Mouse (Mus musculus) liver, embryonic 16.5 days (tissue): Measurements from ENCODE around the gene Atxn1. TPM values are rescaled to one million over a fixed set of nuclear protein-coding genes. Genes with fewer than 3 reads are reported as not detected.

Experiments used
- ATAC-seq: fragments of 200-750 bp; cut with Nextera tagmentation; 2 replicates; pipeline ENCODE4 v1.8.0; 2017; ENCODE audit warnings: low read depth, mild to moderate bottlenecking, moderate number of reproducible peaks, moderate library complexity
- H3K27ac ChIP-seq: fragments of 300-500 bp; sonication (generic); 2 replicates; pipeline ENCODE4 v1.5.1; 2014; ENCODE audit warnings: mild to moderate bottlenecking, low read length
- H3K27me3 ChIP-seq: fragments of 300-500 bp; sonication (generic); 2 replicates; pipeline ENCODE4 v1.6.1; 2014; ENCODE audit warnings: low read depth, low read length, mixed read lengths; ENCODE audit not compliant: control insufficient read depth, insufficient read depth
- H3K36me3 ChIP-seq: fragments of 300-500 bp; sonication (generic); 2 replicates; pipeline ENCODE4 v1.6.1; 2014; ENCODE audit warnings: mild to moderate bottlenecking; ENCODE audit not compliant: control insufficient read depth, insufficient read depth
- H3K4me1 ChIP-seq: fragments of 300-500 bp; sonication (generic); 2 replicates; pipeline ENCODE4 v1.6.1; 2014; ENCODE audit warnings: low read depth, low read length, mixed read lengths; ENCODE audit not compliant: control insufficient read depth
- H3K4me2 ChIP-seq: fragments of 300-500 bp; sonication (generic); 2 replicates; pipeline ENCODE4 v1.6.1; 2014; ENCODE audit warnings: low read depth, low read length, mixed read lengths
- H3K4me3 ChIP-seq: fragments of 300-500 bp; sonication (generic); 2 replicates; pipeline ENCODE4 v1.5.1; 2014; ENCODE audit warnings: low read depth, mild to moderate bottlenecking, low read length
- H3K9ac ChIP-seq: fragments of 300-500 bp; sonication (generic); 2 replicates; pipeline ENCODE4 v1.6.1; 2014; ENCODE audit warnings: low read depth, low read length
- H3K9me3 ChIP-seq: fragments of 300-500 bp; sonication (generic); replicated peaks from 2 replicates; pipeline ENCODE4 v1.6.1; 2016; ENCODE audit warnings: low read length; ENCODE audit not compliant: control insufficient read depth
- WGBS: fragments of 180-500 bp; shearing (Covaris S2); extraction: QIAGEN DNeasy Blood & Tissue Kit; methylation state at CpG from one replicate; pipeline ENCODE4 v1.1.7; 2014; ENCODE audit not compliant: insufficient replicate concordance; 5-methylcytosine and 5-hydroxymethylcytosine counted together
- polyA plus RNA-seq: library from polyadenylated mRNA; unstranded; fragments of >200 nt; fragmentation: Nextera tagmentation; extraction: Ambion mirVana; gene quantifications from 2 replicates; pipeline ENCODE4 v1.2.1, GENCODE M21; 2015

The Atxn1 gene
- polyA plus RNA-seq, 1 experiment from 2014 or later, result 3.2 TPM

DNA sequence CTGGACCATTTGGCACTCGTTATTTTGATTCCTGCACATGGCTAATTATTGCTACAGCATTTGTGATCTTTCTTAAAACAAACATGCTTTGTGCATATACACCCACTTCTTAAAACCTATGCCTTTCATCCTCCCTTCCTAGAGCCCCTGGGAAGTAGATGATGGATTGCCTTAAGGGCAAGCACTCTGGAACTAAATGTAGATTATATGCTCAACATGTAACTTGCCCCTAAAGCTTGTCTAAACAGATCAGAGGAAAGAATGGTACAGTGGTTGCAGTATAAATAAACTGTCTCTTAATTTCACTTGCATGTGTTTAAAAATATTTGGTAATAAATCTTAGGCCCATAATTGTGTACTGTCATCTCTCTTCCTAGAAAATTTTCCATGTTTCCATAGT, 370.9 kb downstream of the Atxn1 start:
- no peak for ATAC-seq
- WGBS, result 47% methylated on average over 1 of the region's 1 CpGs
- Histone ChIP-seq H3K9ac (no peak overlapping the region), H3K36me3 (no peaks in the 10 kb centered on the region), H3K27me3 (no peaks in the 10 kb centered on the region), H3K4me2 (no peak overlapping the region), H3K9me3 (no peaks in the 10 kb centered on the region), H3K27ac (no peak overlapping the region), H3K4me1 (no peaks in the 10 kb centered on the region), H3K4me3 (no peak overlapping the region)

DNA sequence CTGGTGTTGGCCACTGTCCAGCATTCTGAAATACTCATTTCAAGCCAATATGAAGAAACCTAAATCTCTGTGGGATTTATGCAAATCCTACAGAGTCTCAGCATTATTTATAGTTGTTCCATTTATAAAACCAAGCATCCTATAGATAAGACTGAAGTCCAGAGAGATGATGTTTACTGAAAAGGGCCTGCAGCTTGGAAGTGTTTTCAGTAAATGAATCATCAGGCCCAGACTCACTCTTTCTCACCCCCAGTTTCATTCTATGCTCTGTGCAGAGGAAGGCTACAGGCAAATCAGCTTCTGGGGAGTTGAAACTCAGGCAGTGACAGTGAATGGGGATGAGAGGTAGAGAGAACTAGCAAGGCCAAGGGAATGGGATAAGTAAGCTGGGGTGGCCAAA, 373.9 kb downstream of the Atxn1 start:
- no peaks in the 10 kb centered on the region for H3K36me3 ChIP-seq
- no peak overlapping the region for H3K4me3 ChIP-seq
- no peaks in the 10 kb centered on the region for H3K27me3 ChIP-seq
- no peaks in the 10 kb centered on the region for H3K9me3 ChIP-seq
- H3K27ac ChIP-seq, result no peak overlapping the region
- no peaks in the 10 kb centered on the region for H3K4me1 ChIP-seq
- H3K9ac ChIP-seq, result no peak overlapping the region
- no peak for ATAC-seq
- H3K4me2 ChIP-seq, result no peak overlapping the region

DNA sequence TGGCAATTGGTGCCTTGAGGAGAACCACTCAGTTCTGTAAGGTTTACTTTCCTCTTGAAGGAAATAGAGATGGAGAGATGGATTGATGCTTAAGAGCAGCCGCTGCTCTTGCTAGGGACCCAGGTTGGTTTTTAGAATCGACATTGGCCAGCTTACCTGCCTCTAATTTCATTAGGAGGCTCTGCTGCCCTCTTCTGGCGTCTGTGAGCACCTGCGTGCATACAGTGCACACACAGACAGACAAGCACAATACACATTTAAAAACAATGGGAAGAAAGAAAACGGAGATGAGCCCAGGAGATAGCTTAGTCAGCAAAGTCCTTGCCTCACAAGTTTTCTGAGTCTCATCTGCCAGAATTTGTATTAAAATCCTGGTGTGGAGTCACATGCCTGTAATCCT, 381.7 kb downstream of the Atxn1 start:
- H3K9ac ChIP-seq, result no peak overlapping the region
- WGBS, result 64% methylated on average over 5 of the region's 5 CpGs
- H3K9me3 ChIP-seq, result peaks cover 3% of the 10 kb centered on the region; the same call in 1 of the 2 replicates
- H3K27me3 ChIP-seq, result no peaks in the 10 kb centered on the region
- H3K36me3 ChIP-seq, result no peaks in the 10 kb centered on the region
- no peaks in the 10 kb centered on the region for H3K4me1 ChIP-seq
- no peak overlapping the region for H3K27ac ChIP-seq
- no peak overlapping the region for H3K4me3 ChIP-seq
- H3K4me2 ChIP-seq, result no peak overlapping the region
- no peak for ATAC-seq

DNA sequence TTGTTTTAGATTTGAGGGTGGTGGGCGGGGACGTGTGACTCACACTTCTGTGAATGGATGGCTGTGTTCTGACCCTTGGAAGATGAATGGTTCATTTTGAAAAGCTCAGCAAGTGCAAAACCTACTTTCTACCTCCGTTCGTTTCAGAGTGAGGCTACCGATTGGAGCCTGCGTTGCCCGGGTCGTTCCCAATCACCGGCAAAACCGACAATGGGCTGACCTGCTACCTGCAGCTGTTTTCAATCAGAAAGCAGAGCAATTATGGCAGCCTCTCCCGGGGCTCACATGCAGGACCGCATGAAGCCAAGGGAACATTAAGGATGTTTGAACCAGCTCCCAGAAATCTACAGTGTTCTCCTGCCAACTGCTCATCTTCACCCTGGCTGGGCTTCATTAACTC, 382.5 kb downstream of the Atxn1 start:
- no peak overlapping the region for H3K9ac ChIP-seq
- 84% methylated on average over 12 of the region's 12 CpGs for WGBS
- H3K4me2 ChIP-seq, result no peak overlapping the region
- H3K4me3 ChIP-seq, result no peak overlapping the region
- peaks cover 3% of the 10 kb centered on the region; the same call in 1 of the 2 replicates for H3K9me3 ChIP-seq
- no peak overlapping the region for H3K27ac ChIP-seq
- H3K27me3 ChIP-seq, result no peaks in the 10 kb centered on the region
- no peak for ATAC-seq
- H3K4me1 ChIP-seq, result no peaks in the 10 kb centered on the region
- H3K36me3 ChIP-seq, result no peaks in the 10 kb centered on the region

DNA sequence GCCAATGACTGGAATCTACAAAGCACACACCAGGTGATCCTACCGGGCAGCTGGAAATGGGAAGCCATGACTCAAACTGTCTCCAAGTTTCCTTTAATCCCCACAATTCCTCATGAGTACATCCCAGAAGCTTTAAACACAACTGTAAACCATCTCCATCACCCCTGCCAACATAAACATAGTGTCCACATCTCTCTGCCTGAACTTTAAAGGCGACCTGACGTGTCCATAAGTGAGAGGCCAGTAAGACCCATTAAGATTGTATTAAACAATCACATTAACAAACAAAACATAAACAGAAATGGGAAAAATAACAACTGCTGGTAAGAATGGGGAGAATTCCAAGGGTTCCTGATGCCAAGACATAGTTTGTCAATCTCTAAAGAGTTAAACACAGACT, 385.1 kb downstream of the Atxn1 start:
- ATAC-seq, result no peak
- no peaks in the 10 kb centered on the region for H3K36me3 ChIP-seq
- WGBS, result 67% methylated on average over 3 of the region's 3 CpGs
- H3K9me3 ChIP-seq, result peaks cover 3% of the 10 kb centered on the region; the same call in 1 of the 2 replicates
- H3K27me3 ChIP-seq, result no peaks in the 10 kb centered on the region
- H3K27ac ChIP-seq, result no peak overlapping the region
- no peak overlapping the region for H3K4me2 ChIP-seq
- H3K9ac ChIP-seq, result no peak overlapping the region
- H3K4me1 ChIP-seq, result no peaks in the 10 kb centered on the region
- H3K4me3 ChIP-seq, result no peak overlapping the region

DNA sequence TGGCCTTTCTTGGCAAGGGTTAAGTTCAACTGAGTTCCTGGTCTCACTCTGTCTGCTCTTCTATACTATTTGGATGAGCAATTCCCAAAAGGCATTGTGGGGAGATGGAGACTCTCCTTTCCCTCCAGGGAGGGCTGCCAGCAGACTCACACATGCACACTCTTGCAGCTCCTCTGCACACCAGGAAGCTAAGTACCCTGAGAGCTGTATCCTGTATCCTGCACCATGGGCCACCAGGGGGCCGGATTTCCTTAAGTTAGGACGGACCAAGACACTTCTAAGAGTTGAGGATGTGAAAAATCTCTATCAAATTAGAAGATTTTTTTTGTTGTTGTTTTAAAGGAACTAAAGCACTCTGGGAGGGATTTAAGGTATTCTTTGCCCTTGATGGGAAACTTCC, 387.0 kb downstream of the Atxn1 start:
- no peaks in the 10 kb centered on the region for H3K27me3 ChIP-seq
- H3K27ac ChIP-seq, result no peak overlapping the region
- H3K4me1 ChIP-seq, result no peaks in the 10 kb centered on the region
- no peak overlapping the region for H3K9ac ChIP-seq
- H3K4me3 ChIP-seq, result no peak overlapping the region
- H3K36me3 ChIP-seq, result no peaks in the 10 kb centered on the region
- no peak overlapping the region for H3K4me2 ChIP-seq
- no peaks in the 10 kb centered on the region for H3K9me3 ChIP-seq
- no peak for ATAC-seq
- WGBS, result 29% methylated on average over 2 of the region's 2 CpGs

DNA sequence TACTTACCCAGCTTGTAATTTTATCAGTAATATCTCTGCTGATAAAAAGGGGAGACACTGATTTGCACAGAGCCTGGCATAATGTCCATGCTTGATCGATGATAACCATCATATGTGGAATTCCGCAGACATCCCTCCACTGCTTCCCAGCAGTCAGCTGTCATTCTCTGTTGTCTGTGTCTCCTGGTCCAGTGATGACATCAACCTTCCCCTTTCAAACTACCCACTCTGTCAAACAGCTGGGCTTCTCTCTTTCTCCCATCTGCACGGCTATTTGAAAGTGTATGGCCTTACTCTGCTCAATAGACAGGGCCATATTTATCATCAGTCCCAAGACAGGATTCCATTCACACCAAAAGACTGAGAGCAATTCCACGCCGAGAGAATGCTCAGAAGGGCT, 387.4 kb downstream of the Atxn1 start:
- H3K9me3 ChIP-seq, result no peaks in the 10 kb centered on the region
- no peak for ATAC-seq
- no peaks in the 10 kb centered on the region for H3K36me3 ChIP-seq
- H3K4me3 ChIP-seq, result no peak overlapping the region
- H3K27me3 ChIP-seq, result no peaks in the 10 kb centered on the region
- no peak overlapping the region for H3K9ac ChIP-seq
- H3K4me2 ChIP-seq, result no peak overlapping the region
- no peak overlapping the region for H3K27ac ChIP-seq
- WGBS, result 62% methylated on average over 5 of the region's 5 CpGs
- H3K4me1 ChIP-seq, result no peaks in the 10 kb centered on the region; the same call in none of the 2 replicates

DNA sequence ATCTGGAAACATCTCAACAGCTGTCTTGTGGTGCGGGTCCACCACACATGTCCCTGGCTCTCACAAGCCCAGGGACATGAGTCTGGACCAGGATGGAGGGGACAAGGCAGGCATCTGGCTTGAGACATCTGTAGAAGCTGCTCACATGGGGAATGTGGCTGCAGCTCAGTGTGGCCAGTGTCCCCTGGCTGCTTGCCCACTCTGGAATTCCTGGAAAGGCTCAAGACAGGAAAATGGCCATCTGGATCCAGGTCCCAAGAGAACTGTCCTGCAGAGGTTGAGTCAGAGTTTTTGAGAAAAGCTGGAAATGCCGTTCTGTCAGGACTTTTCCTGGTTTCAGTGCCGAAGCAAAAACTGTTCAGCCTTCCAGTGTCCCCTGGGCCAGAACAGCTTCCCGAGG, 388.6 kb downstream of the Atxn1 start:
- H3K27me3 ChIP-seq, result no peaks in the 10 kb centered on the region
- no peak overlapping the region for H3K27ac ChIP-seq
- no peak overlapping the region for H3K9ac ChIP-seq
- H3K9me3 ChIP-seq, result no peaks in the 10 kb centered on the region
- no peak overlapping the region for H3K4me2 ChIP-seq
- H3K4me3 ChIP-seq, result no peak overlapping the region
- no peak for ATAC-seq
- peaks cover 6% of the 10 kb centered on the region for H3K4me1 ChIP-seq
- H3K36me3 ChIP-seq, result no peaks in the 10 kb centered on the region
- 67% methylated on average over 4 of the region's 4 CpGs for WGBS

DNA sequence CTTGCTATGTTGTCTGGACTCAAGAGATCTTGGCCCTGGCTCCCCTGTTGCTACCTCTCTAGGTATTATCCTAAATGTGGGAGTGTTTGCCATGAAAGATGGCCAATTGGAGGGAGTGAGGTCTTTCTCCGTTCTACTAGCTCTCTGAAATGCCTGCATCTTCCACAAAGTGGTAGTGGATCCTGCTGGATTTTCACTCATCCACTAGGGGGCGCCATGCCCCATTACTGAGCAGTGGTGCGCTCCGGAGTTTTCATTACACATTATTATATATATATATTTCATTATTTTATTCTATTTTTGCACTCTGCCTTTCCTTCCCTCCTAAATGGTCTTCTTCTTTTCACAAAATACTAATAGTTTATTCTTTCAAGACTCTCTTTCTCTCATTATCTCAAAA, 392.0 kb downstream of the Atxn1 start:
- 24% methylated on average over 4 of the region's 4 CpGs for WGBS
- no peak overlapping the region for H3K4me3 ChIP-seq
- H3K9me3 ChIP-seq, result no peaks in the 10 kb centered on the region
- ATAC-seq, result no peak
- H3K36me3 ChIP-seq, result no peaks in the 10 kb centered on the region
- no peak overlapping the region for H3K27ac ChIP-seq
- H3K9ac ChIP-seq, result no peak overlapping the region
- H3K4me1 ChIP-seq, result peaks cover 6% of the 10 kb centered on the region
- no peak overlapping the region for H3K4me2 ChIP-seq
- no peaks in the 10 kb centered on the region for H3K27me3 ChIP-seq
